Mouse (Mus musculus): ENCODE data around the gene Arid1b.

Gene Arid1b

DNA sequence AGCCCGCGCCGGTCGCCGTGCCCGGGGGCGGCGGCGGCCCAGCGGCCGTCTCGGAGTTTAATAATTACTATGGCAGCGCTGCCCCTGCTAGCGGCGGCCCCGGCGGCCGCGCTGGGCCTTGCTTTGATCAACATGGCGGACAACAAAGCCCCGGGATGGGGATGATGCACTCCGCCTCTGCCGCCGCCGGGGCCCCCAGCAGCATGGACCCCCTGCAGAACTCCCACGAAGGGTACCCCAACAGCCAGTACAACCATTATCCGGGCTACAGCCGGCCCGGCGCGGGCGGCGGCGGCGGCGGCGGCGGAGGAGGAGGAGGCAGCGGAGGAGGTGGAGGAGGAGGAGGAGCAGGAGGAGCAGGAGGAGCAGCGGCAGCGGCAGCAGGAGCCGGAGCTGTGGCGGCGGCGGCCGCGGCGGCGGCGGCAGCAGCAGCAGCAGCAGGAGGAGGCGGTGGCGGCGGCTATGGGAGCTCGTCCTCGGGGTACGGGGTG is 1.5 kb downstream of the Arid1b start:
- in situ Hi-C loops (cut with MboI), result no loop called here

- in situ Hi-C loops (cut with MboI), result no loop called here
Measured at GRCm38 (mm10) chr17:4996121-4996813, 2.1 kb downstream of the Arid1b start.

DNA sequence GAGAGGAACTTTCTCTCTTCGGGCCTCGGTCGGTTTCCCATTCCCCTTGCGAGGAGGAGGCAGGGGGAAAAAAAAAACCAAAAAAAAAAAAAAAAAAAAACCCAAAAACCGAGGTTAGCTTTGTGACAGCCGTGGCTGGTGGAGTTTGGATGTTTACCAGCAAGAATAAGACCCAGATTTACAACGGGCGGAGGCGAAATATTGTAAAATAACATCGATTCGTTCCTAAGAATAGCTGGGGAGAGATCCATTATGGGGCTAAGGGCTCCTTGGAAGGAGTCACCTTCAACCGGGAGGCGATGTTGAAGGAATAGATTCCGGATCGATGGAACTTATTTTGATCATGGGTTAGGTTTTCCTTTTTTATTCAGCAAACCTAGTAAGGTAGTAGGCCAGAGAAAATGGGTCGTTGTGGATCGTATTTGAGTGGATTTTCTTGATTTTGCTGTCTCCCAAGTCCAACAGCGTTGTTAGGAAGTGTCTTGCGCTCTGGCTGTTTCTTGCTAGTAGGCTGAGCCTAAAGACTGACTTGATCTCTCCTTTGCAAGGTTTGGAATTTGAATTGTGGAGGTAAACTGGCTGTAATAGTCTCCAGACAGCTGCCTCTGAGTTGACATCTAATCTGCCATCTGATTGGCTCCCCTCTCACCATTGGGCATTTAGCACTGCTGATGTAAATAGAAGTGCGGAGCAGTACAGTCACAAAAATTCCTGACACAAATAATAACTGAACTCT is 2.9 kb downstream of the Arid1b start:
- in situ Hi-C loops (cut with MboI), result no loop called here

- in situ Hi-C loops (cut with MboI), result no loop called here
Measured at GRCm38 (mm10) chr17:4997968-4998367, 3.8 kb downstream of the Arid1b start.

GRCm38 (mm10) chr17:4999256-4999655 is 5.1 kb downstream of the Arid1b start:
- in situ Hi-C loops (cut with MboI), result no loop called here

- in situ Hi-C loops (cut with MboI), result no loop called here
Measured at GRCm38 (mm10) chr17:5000001-5000400, 5.9 kb downstream of the Arid1b start.

- in situ Hi-C loops (cut with MboI), result no loop called here
Measured at GRCm38 (mm10) chr17:5000871-5001270, 6.7 kb downstream of the Arid1b start.

- in situ Hi-C loops (cut with MboI), result no loop called here
Measured at GRCm38 (mm10) chr17:5001531-5002131, 7.5 kb downstream of the Arid1b start.

- in situ Hi-C loops (cut with MboI), result no loop called here
Measured at GRCm38 (mm10) chr17:5002937-5003508, 8.9 kb downstream of the Arid1b start.

DNA sequence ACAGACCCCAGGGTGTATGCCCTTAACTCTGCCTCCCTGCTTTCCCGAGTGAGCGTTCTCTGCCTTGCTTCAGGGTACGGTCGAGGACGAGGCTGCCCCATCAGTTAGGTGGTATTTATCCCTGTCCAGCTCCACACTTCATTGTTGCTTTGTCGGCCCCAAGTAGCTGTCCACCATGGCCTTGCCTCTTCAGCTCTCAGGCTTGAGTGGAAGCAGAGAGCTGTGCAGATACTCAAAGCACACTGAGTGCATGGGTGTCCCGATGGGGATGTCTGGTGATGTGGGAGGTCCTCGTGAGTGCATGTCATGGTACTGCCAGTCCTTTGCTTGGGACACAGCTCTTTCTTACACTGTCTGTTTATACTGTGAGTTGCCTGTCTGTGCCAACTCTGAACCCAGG is 10.1 kb downstream of the Arid1b start:
- in situ Hi-C loops (cut with MboI), result no loop called here

- in situ Hi-C loops (cut with MboI), result no loop called here
Measured at GRCm38 (mm10) chr17:5004706-5005105, 10.6 kb downstream of the Arid1b start.

DNA sequence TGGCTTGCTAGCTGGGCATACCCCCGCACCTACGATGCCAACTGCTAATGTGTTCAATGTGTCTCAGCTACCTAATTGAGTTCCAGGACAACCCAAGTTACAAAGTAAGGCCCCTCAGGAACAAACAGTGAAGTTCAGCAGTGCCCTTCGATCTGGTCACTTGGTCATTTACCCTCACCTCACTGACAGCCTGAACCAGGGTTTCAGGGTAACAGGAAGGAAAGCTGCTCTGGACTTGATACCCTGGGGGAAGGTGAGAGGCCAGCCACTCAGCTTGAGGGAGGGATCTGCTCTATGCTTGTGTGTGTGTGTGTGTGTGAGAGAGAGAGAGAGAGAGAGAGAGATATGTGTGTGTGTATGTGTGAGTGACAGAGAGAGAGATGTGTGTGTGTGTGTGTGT is 11.2 kb downstream of the Arid1b start:
- in situ Hi-C loops (cut with MboI), result no loop called here

DNA sequence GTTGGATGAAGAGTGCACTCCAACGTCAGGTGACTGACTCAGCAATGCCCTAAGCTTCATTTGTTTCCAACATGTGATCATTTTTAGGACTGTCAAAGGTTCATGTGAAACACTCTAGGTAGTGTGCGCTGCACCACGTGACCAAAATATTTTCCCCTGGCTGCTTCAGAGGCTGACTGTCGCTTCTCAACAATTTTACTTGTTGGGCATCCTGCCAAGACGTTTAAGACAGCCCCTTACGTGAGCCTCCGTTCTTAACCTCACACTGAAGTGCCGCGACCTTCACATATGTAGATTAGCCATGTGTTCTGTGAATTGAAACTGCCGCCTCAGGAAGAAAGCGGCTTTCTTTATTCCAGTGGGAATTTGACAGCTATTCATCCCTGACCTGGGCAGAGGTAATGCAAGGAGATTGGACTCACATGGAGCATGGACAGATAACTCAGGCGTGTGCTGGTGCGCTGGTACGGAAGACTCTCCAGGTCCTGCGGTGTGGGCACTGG is 13.1 kb downstream of the Arid1b start:
- in situ Hi-C loops (cut with MboI), result no loop called here

- in situ Hi-C loops (cut with MboI), result no loop called here
Measured at GRCm38 (mm10) chr17:5008236-5008635, 14.1 kb downstream of the Arid1b start.

DNA sequence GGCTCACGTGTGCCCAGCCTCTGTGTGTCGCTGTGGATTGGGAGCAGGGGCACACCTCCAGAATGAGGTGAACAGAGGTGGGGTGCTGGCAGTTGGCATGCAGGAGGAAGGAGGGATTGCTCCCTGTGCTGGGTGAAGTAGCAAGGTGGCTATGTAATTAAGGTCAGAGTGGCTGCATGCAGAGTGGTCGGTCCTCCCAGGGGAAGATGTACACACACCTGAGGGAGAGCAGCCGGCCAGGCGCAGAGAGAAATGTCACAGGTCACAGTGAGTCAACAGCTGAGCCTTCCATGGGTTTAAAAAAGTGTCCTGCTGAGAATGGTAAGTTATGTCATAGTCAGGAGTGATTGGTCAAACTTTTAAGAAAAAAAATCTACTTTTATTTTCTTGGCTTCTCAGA is 14.6 kb downstream of the Arid1b start:
- in situ Hi-C loops (cut with MboI), result no loop called here

GRCm38 (mm10) chr17:5009526-5010260 is 15.6 kb downstream of the Arid1b start:
- in situ Hi-C loops (cut with MboI), result no loop called here

GRCm38 (mm10) chr17:5010781-5011180 is 16.6 kb downstream of the Arid1b start:
- in situ Hi-C loops (cut with MboI), result no loop called here

DNA sequence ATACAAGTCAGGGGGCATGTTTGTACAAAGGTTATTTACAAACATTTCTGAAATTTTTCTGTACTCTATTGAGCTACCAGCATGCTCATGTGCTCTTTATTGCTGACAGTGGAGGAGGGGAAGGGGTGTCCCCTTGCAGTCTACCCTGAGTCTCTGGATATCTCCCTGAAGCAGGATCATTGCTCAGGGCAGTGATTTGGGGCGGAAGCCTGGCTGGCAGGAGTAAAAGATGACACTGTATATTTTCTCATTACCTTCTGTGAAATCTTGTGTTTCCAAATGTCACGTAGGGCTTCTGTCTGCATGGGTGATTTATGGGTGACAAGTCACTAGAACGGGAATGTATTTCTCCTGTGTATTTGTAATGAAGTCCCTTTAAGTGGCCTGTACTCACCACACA is 18.0 kb downstream of the Arid1b start:
- in situ Hi-C loops (cut with MboI), result no loop called here

GRCm38 (mm10) chr17:5012517-5012916 is 18.4 kb downstream of the Arid1b start:
- in situ Hi-C loops (cut with MboI), result no loop called here

- in situ Hi-C loops (cut with MboI), result no loop called here
Measured at GRCm38 (mm10) chr17:5014327-5014957, 20.3 kb downstream of the Arid1b start.

- in situ Hi-C loops (cut with MboI), result no loop called here
Measured at GRCm38 (mm10) chr17:5016404-5016803, 22.3 kb downstream of the Arid1b start.

All from mature B cell (primary cell).